Mouse (Mus musculus): Measurements from ENCODE around the gene Cldn24. TPM values are rescaled to one million over a fixed set of nuclear protein-coding genes. Genes with fewer than 3 reads are reported as not detected.
A peak's percentile ranks its signal among the peaks of the same experiment; 100 is the strongest.

The Cldn24 gene
- not detected for total RNA-seq (2021)
- long read RNA-seq, experiment 1 = 0 reads
- long read RNA-seq, experiment 2 = 0 reads

DNA sequence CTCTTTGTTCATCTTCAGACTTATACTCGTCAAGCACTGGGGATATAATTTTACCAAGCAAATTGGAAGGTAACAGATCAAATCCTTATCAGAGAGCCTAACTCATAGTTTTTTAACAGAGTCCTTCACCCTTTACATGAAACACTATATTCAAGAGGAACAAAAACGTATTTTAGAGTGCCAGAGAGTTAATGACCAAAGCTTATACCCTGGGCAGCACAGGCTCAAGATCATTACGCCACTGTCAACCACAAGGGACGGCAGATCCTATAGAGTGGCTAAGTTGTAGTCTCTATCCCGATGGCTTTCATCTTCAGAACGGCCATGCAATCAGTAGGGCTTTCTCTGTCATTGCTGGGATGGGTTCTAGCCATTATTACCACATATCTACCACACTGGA is at the start of gene Cldn24:
TSS of gene Cldn24 (plus strand) at position 301 of the 400 bp plus-strand sequence.
- intact Hi-C loops (cut with DNase I) = no loop called here
- no peak within 1 kb of the TSS for H3K27ac ChIP-seq
- no peak within 1 kb of the TSS for H3K4me3 ChIP-seq
- TF ChIP-seq CTCF (IDR thresholded peaks at IDR 0.05) = no peak
- DNase-seq = no peak

DNA sequence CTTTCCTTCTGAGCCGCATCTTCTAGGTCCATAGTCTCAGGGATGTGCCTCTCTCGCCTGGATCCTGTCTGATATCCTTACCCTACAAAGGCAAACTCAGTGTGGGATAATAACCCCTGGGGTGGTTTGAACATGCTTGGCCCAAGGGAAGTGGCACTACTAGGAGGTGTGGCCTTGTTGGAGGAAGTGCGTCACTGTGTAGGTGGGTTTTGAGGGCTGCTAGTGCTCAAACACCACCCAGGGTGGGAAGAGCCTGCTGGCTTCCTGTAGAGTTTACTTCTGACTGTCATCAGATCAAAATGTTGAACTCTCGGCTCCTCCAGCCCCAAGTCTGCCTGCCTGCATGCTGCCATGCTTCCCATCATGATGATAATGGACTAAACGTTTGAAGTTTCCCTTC is 49.0 kb upstream of the Cldn24 start:
- H3K27ac ChIP-seq = no peak overlapping the region
- TF ChIP-seq CTCF (IDR thresholded peaks at IDR 0.05) = no peak
- DNase-seq = no peak
- H3K4me3 ChIP-seq = no peak overlapping the region
- intact Hi-C loops (cut with DNase I) = no loop called here

DNA sequence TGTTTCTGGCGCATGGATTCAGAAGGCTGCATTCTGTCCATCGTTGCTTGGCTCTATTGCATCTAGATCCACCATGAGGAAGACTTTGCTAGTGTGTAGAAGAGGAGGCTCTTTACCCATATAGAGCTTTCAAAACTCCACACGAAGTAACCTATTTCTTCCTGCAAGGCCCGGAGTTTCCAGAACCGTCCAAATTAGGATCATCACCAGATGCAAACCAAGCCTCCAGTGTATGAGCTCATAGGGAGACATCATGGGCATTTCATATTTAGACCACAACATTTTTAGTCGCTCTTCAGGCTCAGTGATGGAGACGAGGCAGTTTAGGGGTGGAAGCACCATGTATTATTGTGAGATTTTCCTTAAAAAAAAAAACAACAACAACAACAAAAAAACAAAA is 44.5 kb upstream of the Cldn24 start:
- no peak for DNase-seq

GRCm38 (mm10) chr8:47779589-47779988 is 42.4 kb upstream of the Cldn24 start:
- intact Hi-C loops (cut with DNase I) = no loop called here
- DNase-seq = no peak
- TF ChIP-seq CTCF (IDR thresholded peaks at IDR 0.05) = no peak
- Histone ChIP-seq H3K27ac (no peak overlapping the region), H3K4me3 (no peak overlapping the region)

More for the DNA sequence above, 44.5 kb upstream of the Cldn24 start:
- Histone ChIP-seq H3K4me3 (no peak overlapping the region), H3K27ac (no peak overlapping the region)
- TF ChIP-seq CTCF (IDR thresholded peaks at IDR 0.05) = no peak
- intact Hi-C loops (cut with DNase I) = no loop called here

DNA sequence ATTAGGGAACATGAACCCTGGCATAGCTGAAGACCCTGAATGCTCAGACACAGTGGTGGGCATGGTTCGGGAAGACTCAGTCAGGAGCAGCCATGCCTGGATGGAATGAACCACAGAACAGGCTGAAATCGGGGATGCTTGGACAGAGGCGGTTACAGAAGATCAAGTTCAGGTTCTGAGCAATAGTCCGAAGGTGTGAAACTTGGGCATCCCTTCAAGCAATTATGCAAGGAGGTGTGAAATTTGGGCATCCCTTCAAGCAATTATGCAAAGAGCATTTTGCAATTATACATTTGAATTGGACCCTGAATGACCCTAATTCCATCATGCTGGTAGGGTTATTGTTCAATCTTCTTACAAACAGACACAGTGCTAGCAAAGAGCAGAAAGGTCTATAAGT is 40.1 kb upstream of the Cldn24 start:
- DNase-seq = no peak
- no peak overlapping the region for H3K27ac ChIP-seq
- no peak overlapping the region for H3K4me3 ChIP-seq
- intact Hi-C loops (cut with DNase I) = no loop called here
- no peak for TF ChIP-seq CTCF (IDR thresholded peaks at IDR 0.05)

- no peak for DNase-seq
- intact Hi-C loops (cut with DNase I) = no loop called here
Measured at GRCm38 (mm10) chr8:47783544-47783943, 38.4 kb upstream of the Cldn24 start.

DNA sequence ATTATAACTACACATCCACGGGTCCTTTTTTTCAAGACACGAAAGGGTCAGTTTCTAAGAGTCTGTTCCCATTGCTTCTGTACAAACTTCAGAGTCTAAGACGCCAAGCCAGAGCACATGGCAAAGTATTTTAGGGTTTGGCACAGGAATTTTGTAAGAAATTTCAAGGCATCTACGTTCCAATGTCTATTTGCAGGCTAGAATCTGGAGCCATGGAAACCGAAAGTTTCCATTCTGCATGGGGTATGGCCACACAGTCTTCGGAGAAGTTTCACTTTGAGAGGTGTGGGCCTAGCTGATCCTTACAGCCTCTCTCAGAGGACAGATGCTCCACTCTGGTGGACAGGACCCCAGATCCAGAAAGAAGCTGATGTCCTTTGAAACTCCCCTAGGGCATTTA is 38.0 kb upstream of the Cldn24 start:
- intact Hi-C loops (cut with DNase I) = no loop called here
- Histone ChIP-seq H3K4me3 (no peak overlapping the region), H3K27ac (peak overlapping the region; percentile 73)
- DNase-seq = no peak
- no peak for TF ChIP-seq CTCF (IDR thresholded peaks at IDR 0.05)

More at GRCm38 (mm10) chr8:47783544-47783943, 38.4 kb upstream of the Cldn24 start:
- no peak for TF ChIP-seq CTCF (IDR thresholded peaks at IDR 0.05)
- Histone ChIP-seq H3K27ac (peak overlapping the region; percentile 73), H3K4me3 (no peak overlapping the region)

GRCm38 (mm10) chr8:47784436-47784835 is 37.5 kb upstream of the Cldn24 start:
- intact Hi-C loops (cut with DNase I) = no loop called here
- TF ChIP-seq CTCF (IDR thresholded peaks at IDR 0.05) = no peak
- peak overlapping the region; percentile 73 for H3K27ac ChIP-seq
- no peak overlapping the region for H3K4me3 ChIP-seq
- DNase-seq = peak; percentile 49

- no peak for TF ChIP-seq CTCF (IDR thresholded peaks at IDR 0.05)
- DNase-seq = no peak
- H3K4me3 ChIP-seq = no peak overlapping the region
- intact Hi-C loops (cut with DNase I) = no loop called here
- no peak overlapping the region for H3K27ac ChIP-seq
Measured at GRCm38 (mm10) chr8:47786323-47786722, 35.6 kb upstream of the Cldn24 start.

GRCm38 (mm10) chr8:47787705-47788104 is 34.2 kb upstream of the Cldn24 start:
- DNase-seq = no peak
- intact Hi-C loops (cut with DNase I) = no loop called here
- H3K27ac ChIP-seq = no peak overlapping the region; the same call in 1 of the 2 replicates
- no peak for TF ChIP-seq CTCF (IDR thresholded peaks at IDR 0.05)
- H3K4me3 ChIP-seq = no peak overlapping the region

DNA sequence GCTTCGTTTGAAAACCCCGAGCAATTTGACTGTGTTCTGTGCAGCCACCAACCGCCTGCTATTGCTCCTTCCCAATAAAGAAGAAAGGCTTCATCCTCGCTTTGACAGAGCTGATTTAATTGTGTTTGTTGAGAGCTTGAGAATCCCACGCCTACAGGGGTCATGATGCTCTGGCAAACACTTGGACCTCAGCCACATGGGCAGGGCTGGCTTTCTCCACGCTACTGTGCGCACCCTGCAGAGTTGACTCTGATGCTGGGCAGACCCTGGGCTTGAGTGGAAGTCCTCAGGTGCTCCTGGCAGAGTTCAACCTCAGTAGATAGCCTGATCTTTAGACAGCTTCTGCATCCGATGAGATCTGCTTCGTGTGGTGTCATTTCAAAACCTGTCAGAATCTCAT is 30.0 kb upstream of the Cldn24 start:
- no peak overlapping the region for H3K4me3 ChIP-seq
- intact Hi-C loops (cut with DNase I) = no loop called here
- TF ChIP-seq CTCF (IDR thresholded peaks at IDR 0.05) = no peak

DNA sequence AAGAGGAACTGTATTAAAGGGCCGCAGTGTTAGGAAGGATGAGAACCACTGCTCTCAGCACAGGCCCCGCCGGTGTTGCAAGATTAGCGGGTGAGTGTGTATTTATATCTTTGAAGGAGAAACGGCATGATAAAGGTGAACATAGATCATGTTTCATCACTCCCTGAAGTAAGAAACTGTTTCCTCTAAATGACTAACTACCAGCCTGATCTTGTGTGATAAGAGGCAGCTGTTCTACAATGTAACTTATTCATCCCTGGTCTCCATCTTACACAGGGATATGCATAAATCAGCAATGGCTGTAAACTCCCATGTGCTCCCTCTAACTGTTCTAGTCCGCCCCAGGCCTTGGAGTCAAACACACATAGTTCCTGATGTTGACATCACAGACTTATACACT is 22.5 kb upstream of the Cldn24 start:
- TF ChIP-seq CTCF (IDR thresholded peaks at IDR 0.05) = no peak
- intact Hi-C loops (cut with DNase I) = no loop called here
- H3K4me3 ChIP-seq = no peak overlapping the region
- DNase-seq = no peak
- no peak overlapping the region for H3K27ac ChIP-seq

More for the DNA sequence above, 30.0 kb upstream of the Cldn24 start:
- H3K27ac ChIP-seq = no peak overlapping the region
- DNase-seq = no peak

GRCm38 (mm10) chr8:47802349-47802748 is 19.6 kb upstream of the Cldn24 start:
- no peak for DNase-seq
- TF ChIP-seq CTCF (IDR thresholded peaks at IDR 0.05) = no peak

GRCm38 (mm10) chr8:47804262-47804661 is 17.7 kb upstream of the Cldn24 start:
- Histone ChIP-seq H3K27ac (no peak overlapping the region), H3K4me3 (no peak overlapping the region)
- no peak for DNase-seq
- intact Hi-C loops (cut with DNase I) = no loop called here
- TF ChIP-seq CTCF (IDR thresholded peaks at IDR 0.05) = no peak

More at GRCm38 (mm10) chr8:47802349-47802748, 19.6 kb upstream of the Cldn24 start:
- no peak overlapping the region for H3K4me3 ChIP-seq
- intact Hi-C loops (cut with DNase I) = no loop called here
- H3K27ac ChIP-seq = no peak overlapping the region
